Mouse (Mus musculus) naive thymus-derived CD4-positive, alpha-beta T cell, adult 5 months (primary cell): ENCODE results near the gene Gm5862. TPM values are rescaled to one million over a fixed set of nuclear protein-coding genes. Genes with fewer than 3 reads are reported as not detected.

ENCODE experiments used
- polyA plus RNA-seq: library from polyadenylated mRNA; unstranded; fragments of 100-300 nt; shearing (Covaris generic); gene quantifications from one replicate; pipeline ENCODE4 v1.2.1, GENCODE M21; 2017

Gene Gm5862
- polyA plus RNA-seq, result not detected

DNA sequence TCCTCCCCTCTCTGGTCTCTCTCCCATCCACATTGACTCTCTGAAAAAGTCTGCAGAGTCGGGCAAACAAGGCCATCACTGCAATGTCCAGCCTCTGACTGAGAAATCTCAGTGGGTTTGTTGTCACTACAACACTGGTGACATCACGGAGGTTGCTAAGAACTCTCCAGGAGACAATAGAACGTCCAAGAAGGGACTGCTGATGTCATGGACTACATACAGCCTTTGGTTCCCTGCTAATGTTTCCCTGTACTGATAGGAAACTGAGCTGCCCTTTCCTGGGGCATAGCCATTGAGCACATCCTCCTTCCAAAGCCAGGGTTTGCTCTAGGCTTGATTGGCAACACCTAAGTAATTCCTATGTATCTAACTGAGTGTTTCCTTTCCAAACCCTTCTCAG, at the start of gene Gm5862:
Gene Gm5862, minus strand, starts transcription at position 101 of the 400 bp plus-strand sequence.

DNA sequence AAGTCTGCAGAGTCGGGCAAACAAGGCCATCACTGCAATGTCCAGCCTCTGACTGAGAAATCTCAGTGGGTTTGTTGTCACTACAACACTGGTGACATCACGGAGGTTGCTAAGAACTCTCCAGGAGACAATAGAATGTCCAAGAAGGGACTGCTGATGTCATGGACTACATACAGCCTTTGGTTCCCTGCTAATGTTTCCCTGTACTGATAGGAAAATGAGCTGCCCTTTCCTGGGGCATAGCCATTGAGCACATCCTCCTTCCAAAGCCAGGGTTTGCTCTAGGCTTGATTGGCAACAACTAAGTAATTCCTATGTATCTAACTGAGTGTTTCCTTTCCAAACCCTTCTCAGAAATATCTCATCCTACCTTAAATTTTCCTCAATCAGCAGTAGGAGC, 35.8 kb upstream of the Gm5862 start, which contains the start of gene Gm7347:
Gene Gm7347, minus strand, starts transcription at position 101 of the 400 bp plus-strand sequence.

DNA sequence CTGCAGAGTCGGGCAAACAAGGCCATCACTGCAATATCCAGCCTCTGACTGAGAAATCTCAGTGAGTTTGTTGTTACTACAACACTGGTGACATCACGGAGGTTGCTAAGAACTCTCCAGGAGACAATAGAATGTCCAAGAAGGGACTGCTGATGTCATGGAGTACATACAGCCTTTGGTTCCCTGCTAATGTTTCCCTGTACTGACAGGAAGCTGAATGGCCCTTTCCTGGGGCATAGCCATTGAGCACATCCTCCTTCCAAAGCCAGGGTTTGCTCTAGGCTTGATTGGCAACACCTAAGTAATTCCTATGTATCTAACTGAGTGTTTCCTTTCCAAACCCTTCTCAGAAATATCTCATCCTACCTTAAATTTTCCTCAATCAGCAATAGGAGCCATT, 16.7 kb upstream of the Gm5862 start, which contains the start of gene Speer4a:
Gene Speer4a, minus strand, starts transcription at position 101 of the 400 bp plus-strand sequence.

DNA sequence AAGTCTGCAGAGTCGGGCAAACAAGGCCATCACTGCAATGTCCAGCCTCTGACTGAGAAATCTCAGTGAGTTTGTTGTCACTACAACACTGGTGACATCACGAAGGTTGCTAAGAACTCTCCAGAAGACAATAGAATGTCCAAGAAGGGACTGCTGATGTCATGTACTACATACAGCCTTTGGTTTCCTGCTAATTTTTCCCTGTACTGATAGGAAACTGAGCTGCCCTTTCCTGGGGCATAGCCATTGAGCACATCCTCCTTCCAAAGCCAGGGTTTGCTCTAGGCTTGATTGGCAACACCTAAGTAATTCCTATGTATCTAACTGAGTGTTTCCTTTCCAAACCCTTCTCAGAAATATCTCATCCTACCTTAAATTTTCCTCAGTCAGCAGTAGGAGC, 18.0 kb downstream of the Gm5862 start, which contains the start of gene Gm1979:
Gene Gm1979, minus strand, starts transcription at position 101 of the 400 bp plus-strand sequence.

DNA sequence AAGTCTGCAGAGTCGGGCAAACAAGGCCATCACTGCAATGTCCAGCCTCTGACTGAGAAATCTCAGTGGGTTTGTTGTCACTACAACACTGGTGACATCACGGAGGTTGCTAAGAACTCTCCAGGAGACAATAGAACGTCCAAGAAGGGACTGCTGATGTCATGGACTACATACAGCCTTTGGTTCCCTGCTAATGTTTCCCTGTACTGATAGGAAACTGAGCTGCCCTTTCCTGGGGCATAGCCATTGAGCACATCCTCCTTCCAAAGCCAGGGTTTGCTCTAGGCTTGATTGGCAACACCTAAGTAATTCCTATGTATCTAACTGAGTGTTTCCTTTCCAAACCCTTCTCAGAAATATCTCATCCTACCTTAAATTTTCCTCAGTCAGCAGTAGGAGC, 34.2 kb downstream of the Gm5862 start, which contains the start of gene Gm21698:
Gene Gm21698, minus strand, starts transcription at position 101 of the 400 bp plus-strand sequence.

DNA sequence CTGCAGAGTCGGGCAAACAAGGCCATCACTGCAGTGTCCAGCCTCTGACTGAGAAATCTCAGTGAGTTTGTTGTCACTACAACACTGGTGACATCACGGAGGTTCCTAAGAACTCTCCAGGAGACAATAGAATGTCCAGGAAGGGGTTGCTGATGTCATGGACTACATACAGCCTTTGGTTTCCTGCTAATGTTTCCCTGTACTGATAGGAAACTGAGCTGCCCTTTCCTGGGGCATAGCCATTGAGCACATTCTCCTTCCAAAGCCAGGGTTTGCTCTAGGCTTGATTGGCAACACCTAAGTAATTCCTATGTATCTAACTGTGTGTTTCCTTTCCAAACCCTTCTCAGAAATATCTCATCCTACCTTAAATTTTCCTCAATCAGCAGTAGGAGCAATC, 50.2 kb downstream of the Gm5862 start, which contains the start of gene Gm21680:
Gene Gm21680, minus strand, starts transcription at position 101 of the 400 bp plus-strand sequence.

Other genes starting within 250 kb of the Gm5862 start
- not detected for gene Gm21663, start 80.5 kb downstream of the Gm5862 start, polyA plus RNA-seq
- gene Gm21671, start 68.5 kb downstream of the Gm5862 start, polyA plus RNA-seq, result not detected
- gene Gm21680, start 50.3 kb downstream of the Gm5862 start, polyA plus RNA-seq, result not detected
- not detected for gene Gm21698, start 34.3 kb downstream of the Gm5862 start, polyA plus RNA-seq
- gene Gm1979, start 18.1 kb downstream of the Gm5862 start, polyA plus RNA-seq, result not detected
- gene Speer4a, start 16.6 kb upstream of the Gm5862 start, polyA plus RNA-seq, result not detected
- not detected for gene Gm7347, start 35.7 kb upstream of the Gm5862 start, polyA plus RNA-seq
- not detected for gene Gm10471, start 66.4 kb upstream of the Gm5862 start, polyA plus RNA-seq
- gene 5031410I06Rik, start 82.4 kb upstream of the Gm5862 start, polyA plus RNA-seq, result not detected
- not detected for gene Gm10220, start 98.5 kb upstream of the Gm5862 start, polyA plus RNA-seq
- gene Gm7361, start 234.8 kb upstream of the Gm5862 start, polyA plus RNA-seq, result not detected